Mouse (Mus musculus): Measurements from ENCODE around the gene Ascl1. TPM values are rescaled to one million over a fixed set of nuclear protein-coding genes. Genes with fewer than 3 reads are reported as not detected.

Gene Ascl1
- total RNA-seq, 2 experiments from 2014 or later = 5.6 to 6.0 TPM

GRCm38 (mm10) chr10:87488429-87489145 lies 4.9 kb downstream of the Ascl1 start:
- DNase-seq (ENCODE audit: low spot score in 2 of 2) = peak in 1 of 2 experiments; percentile 25

GRCm38 (mm10) chr10:87485721-87486620 lies 7.5 kb downstream of the Ascl1 start:
- peak; percentile 52 to 58 for DNase-seq (ENCODE audit: low spot score in 2 of 2)

GRCm38 (mm10) chr10:87484831-87485720 lies 8.4 kb downstream of the Ascl1 start:
- peak in 1 of 2 experiments; percentile 50 for DNase-seq (ENCODE audit: low spot score in 2 of 2)

GRCm38 (mm10) chr10:87477895-87478294 lies 15.6 kb downstream of the Ascl1 start:
- no peak for DNase-seq (ENCODE audit: low spot score in 2 of 2)

GRCm38 (mm10) chr10:87474971-87475370 lies 18.5 kb downstream of the Ascl1 start:
- DNase-seq (ENCODE audit: low spot score in 2 of 2) = no peak

GRCm38 (mm10) chr10:87473475-87474131 lies 19.9 kb downstream of the Ascl1 start:
- DNase-seq (ENCODE audit: low spot score in 2 of 2) = no peak

GRCm38 (mm10) chr10:87450777-87451176 lies 42.7 kb downstream of the Ascl1 start:
- no peak for DNase-seq (ENCODE audit: low spot score in 2 of 2)

- DNase-seq (ENCODE audit: low spot score in 2 of 2) = no peak
These were observed 44.1 kb downstream of the Ascl1 start for GRCm38 (mm10) chr10:87449368-87449767.

- DNase-seq (ENCODE audit: low spot score in 2 of 2) = no peak
These were observed 45.2 kb downstream of the Ascl1 start for GRCm38 (mm10) chr10:87448257-87448656.

- peak; percentile 10 for DNase-seq (ENCODE audit: low spot score in 2 of 2)
These were observed 45.7 kb downstream of the Ascl1 start for GRCm38 (mm10) chr10:87447754-87448095.

- no peak for DNase-seq (ENCODE audit: low spot score in 2 of 2)
These were observed 46.4 kb downstream of the Ascl1 start for GRCm38 (mm10) chr10:87446829-87447753.

- DNase-seq (ENCODE audit: low spot score in 2 of 2) = no peak
These were observed 47.2 kb downstream of the Ascl1 start for GRCm38 (mm10) chr10:87446139-87446828.

Other genes with a start within 250 kb of the Ascl1 start
- under 1 TPM in 1 of 2 experiments, not detected in 1; 0.21 TPM for gene Pah, start 28.1 kb upstream of the Ascl1 start, total RNA-seq (2021)

All from left cerebral cortex, adult 18-20 months (tissue).